8 mouse cellular contexts compared by ENCODE assay signal in the genomic region with DNA sequence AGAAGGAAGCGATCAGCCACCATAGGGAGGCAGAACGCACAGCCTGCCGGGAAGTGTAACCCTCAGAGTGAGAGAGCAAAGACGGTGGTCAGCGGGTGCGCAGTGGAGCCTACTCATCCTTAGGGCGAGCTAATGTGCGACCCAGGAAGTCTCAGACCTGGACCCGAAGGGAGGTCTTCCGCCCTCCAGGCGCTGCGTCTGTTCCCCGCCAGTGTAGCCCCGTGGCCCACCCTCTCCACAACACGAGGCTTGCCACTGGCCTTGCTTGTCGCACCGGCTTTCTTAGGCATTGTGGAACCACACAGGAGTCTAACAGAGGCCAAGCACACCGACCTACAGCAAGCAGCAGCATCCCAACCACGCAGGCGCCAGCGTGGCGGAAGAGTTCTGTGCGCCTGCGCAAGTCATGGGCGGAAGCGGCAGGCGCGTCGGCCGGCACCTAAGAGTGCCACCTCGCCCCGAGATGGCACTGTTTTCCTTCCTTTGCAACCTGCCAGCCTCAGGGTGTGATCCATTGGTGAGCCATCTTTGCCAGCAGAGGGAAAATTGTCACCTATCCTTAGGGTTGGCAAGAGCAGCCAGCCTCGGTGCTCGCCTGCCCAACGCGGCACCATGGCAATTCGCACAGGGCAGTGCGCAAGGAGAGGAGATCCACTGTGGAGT. TPM values are rescaled to one million over a fixed set of nuclear protein-coding genes. Genes with fewer than 3 reads are reported as not detected.
DNase-seq lines count a peak whose midpoint lies in the region; ATAC-seq and TF ChIP-seq lines count a peak whose summit lies in the region.

TSS of gene 3110040N11Rik (minus strand) at position 384 of the 663 bp plus-strand sequence.

- H3K4me3 ChIP-seq in C2C12 (ENCODE audit: insufficient read depth, poor library complexity, severe bottlenecking) (peak within 1 kb of the TSS; percentile 34), myocyte (peak within 1 kb of the TSS; percentile 68)
- H3K4me3 ChIP-seq in erythroblast, embryonic 14.5 days (replicated peaks): peak within 1 kb of the TSS; percentile 90
- H3K4me3 ChIP-seq in heart, embryonic 11.5 days (ENCODE audit: low read depth, low read length): peak within 1 kb of the TSS; percentile 71
- peak within 1 kb of the TSS; percentile 75 for H3K4me3 ChIP-seq in kidney, embryonic 16.5 days (ENCODE audit: low read length)
- peak within 1 kb of the TSS; percentile 94 for H3K4me3 ChIP-seq in liver, adult 2 months (ENCODE audit: insufficient read depth, low read depth, low read length)

- H3K9me3 ChIP-seq in erythroblast, embryonic 14.5 days (ENCODE audit: control insufficient read depth, low read length): no peaks in the 10 kb centered on the region
- H3K9me3 ChIP-seq in heart, embryonic 11.5 days (replicated peaks; ENCODE audit: control insufficient read depth, low read length): no peaks in the 10 kb centered on the region
- H3K9me3 ChIP-seq in kidney, embryonic 16.5 days (ENCODE audit: low read length): no peaks in the 10 kb centered on the region

- H3K36me3 ChIP-seq in C2C12 (ENCODE audit: control insufficient read depth, insufficient read depth): peaks cover 7% of the 10 kb centered on the region
- peaks cover 34% of the 10 kb centered on the region for H3K36me3 ChIP-seq in erythroblast, embryonic 14.5 days (ENCODE audit: control insufficient read depth)
- peaks cover 2% of the 10 kb centered on the region; the same call in 1 of the 2 replicates for H3K36me3 ChIP-seq in heart, embryonic 11.5 days (ENCODE audit: control insufficient read depth, insufficient read depth, low read length)
- H3K36me3 ChIP-seq in kidney, embryonic 16.5 days (ENCODE audit: insufficient read depth, low read length): peaks cover 27% of the 10 kb centered on the region; the same call in 1 of the 2 replicates
- H3K36me3 ChIP-seq in liver, adult 2 months (ENCODE audit: control insufficient read depth, insufficient read depth, low read length): peaks cover 10% of the 10 kb centered on the region; the same call in 1 of the 2 replicates
- peaks cover 14% of the 10 kb centered on the region for H3K36me3 ChIP-seq in myocyte (ENCODE audit: control insufficient read depth, insufficient read depth)
- peaks cover 14% of the 10 kb centered on the region; the same call in 1 of the 2 replicates for H3K36me3 ChIP-seq in splenic B cell, adult 2 months (ENCODE audit: control insufficient read depth, insufficient read depth, low read length, poor library complexity, severe bottlenecking)

- ATAC-seq in heart, embryonic 11.5 days (replicated peaks; ENCODE audit: insufficient number of reproducible peaks, low FRiP score, low TSS enrichment): peak; percentile 91
- peak; percentile 96 for ATAC-seq in kidney, embryonic 16.5 days (ENCODE audit: low FRiP score, low TSS enrichment)

- under 1% methylated on average over 38 of the region's 38 CpGs for WGBS in heart, embryonic 11.5 days (ENCODE audit: insufficient replicate concordance)
- WGBS in kidney, embryonic 16.5 days: under 1% methylated on average over 38 of the region's 38 CpGs
- under 1% methylated on average over 38 of the region's 38 CpGs for WGBS in liver, adult 2 months

- TF ChIP-seq POLR2A in brain, embryonic 14.5 days (IDR thresholded peaks at IDR 0.05; ENCODE audit: borderline replicate concordance, extremely low read depth, insufficient read depth, insufficient read length, poor library complexity, severe bottlenecking): peak; percentile 70; the same call in 1 of the 2 replicates
- peak; percentile 69; the same call in 1 of the 2 replicates for TF ChIP-seq POLR2A in liver, adult 2 months (IDR thresholded peaks at IDR 0.05; ENCODE audit: extremely low read depth, insufficient read depth, low read length)
- peak; percentile 97 for TF ChIP-seq POLR2A in myocyte (IDR thresholded peaks at IDR 0.05; ENCODE audit: insufficient read length, low read depth)

- no peaks in the 10 kb centered on the region for H3K79me3 ChIP-seq in C2C12 (ENCODE audit: low read depth)

- H3K27me3 ChIP-seq in C2C12 (ENCODE audit: control insufficient read depth, insufficient read depth, insufficient read length) (no peaks in the 10 kb centered on the region), myocyte (ENCODE audit: control insufficient read depth, insufficient read depth, insufficient read length) (no peaks in the 10 kb centered on the region)
- H3K27me3 ChIP-seq in erythroblast, embryonic 14.5 days (ENCODE audit: control insufficient read depth): no peaks in the 10 kb centered on the region
- no peaks in the 10 kb centered on the region for H3K27me3 ChIP-seq in heart, embryonic 11.5 days (ENCODE audit: control insufficient read depth, insufficient read depth, low read length)
- H3K27me3 ChIP-seq in kidney, embryonic 16.5 days (ENCODE audit: insufficient read depth, low read length): no peaks in the 10 kb centered on the region
- H3K27me3 ChIP-seq in liver, adult 2 months (ENCODE audit: control insufficient read depth, insufficient read depth, low read length): no peaks in the 10 kb centered on the region
- H3K27me3 ChIP-seq in splenic B cell, adult 2 months (ENCODE audit: control insufficient read depth, insufficient read depth, low read length, poor library complexity, severe bottlenecking): no peaks in the 10 kb centered on the region

- H3K79me2 ChIP-seq in C2C12 (ENCODE audit: control insufficient read depth, insufficient read depth) (no peaks in the 10 kb centered on the region), myocyte (ENCODE audit: control insufficient read depth, insufficient read depth) (no peaks in the 10 kb centered on the region)
- H3K79me2 ChIP-seq in liver, adult 2 months (ENCODE audit: control insufficient read depth, insufficient read depth, low read length): no peaks in the 10 kb centered on the region

- TF ChIP-seq CTCF in C2C12 (IDR thresholded peaks at IDR 0.05; ENCODE audit: control insufficient read depth, insufficient read depth, insufficient read length): peak; percentile 71
- peak; percentile 50 for TF ChIP-seq CTCF in brain, embryonic 14.5 days (IDR thresholded peaks at IDR 0.05; ENCODE audit: borderline replicate concordance, extremely low read depth, insufficient read depth, insufficient read length)
- TF ChIP-seq CTCF in liver, adult 2 months (IDR thresholded peaks at IDR 0.05; ENCODE audit: low read depth, low read length): peak; percentile 68

- peak within 1 kb of the TSS; percentile 88 for H3K4me2 ChIP-seq in heart, embryonic 11.5 days
- peak within 1 kb of the TSS; percentile 83 for H3K4me2 ChIP-seq in kidney, embryonic 16.5 days (replicated peaks; ENCODE audit: low read depth, low read length)
- peak within 1 kb of the TSS; percentile 77 for H3K4me2 ChIP-seq in myocyte (ENCODE audit: low read depth)

- peak within 1 kb of the TSS; percentile 98 for H3K27ac ChIP-seq in heart, embryonic 11.5 days (ENCODE audit: low read depth, low read length)
- H3K27ac ChIP-seq in kidney, embryonic 16.5 days (ENCODE audit: low read length): peak within 1 kb of the TSS; percentile 99
- H3K27ac ChIP-seq in liver, adult 2 months (replicated peaks; ENCODE audit: insufficient read depth, low read depth, low read length): peak within 1 kb of the TSS; percentile 73

- H3ac ChIP-seq in C2C12 (ENCODE audit: control insufficient read depth, insufficient read length, low read depth): peak within 1 kb of the TSS; percentile 83
- H3ac ChIP-seq in myocyte (ENCODE audit: control insufficient read depth, insufficient read length): peak within 1 kb of the TSS; percentile 78

- H3K4me1 ChIP-seq in erythroblast, embryonic 14.5 days (ENCODE audit: control insufficient read depth): peaks cover 21% of the 10 kb centered on the region
- peaks cover 10% of the 10 kb centered on the region; the same call in 1 of the 2 replicates for H3K4me1 ChIP-seq in heart, embryonic 11.5 days (ENCODE audit: control insufficient read depth, insufficient read depth, low read length)
- peaks cover 12% of the 10 kb centered on the region for H3K4me1 ChIP-seq in kidney, embryonic 16.5 days (ENCODE audit: insufficient read depth, low read length)
- H3K4me1 ChIP-seq in liver, adult 2 months (ENCODE audit: control insufficient read depth, insufficient read depth, low read length): peaks cover 2% of the 10 kb centered on the region

- DNase-seq in brain, embryonic 14.5 days (ENCODE audit: low read depth): peak; percentile 98
- peak; percentile 78 for DNase-seq in liver, adult 2 months (ENCODE audit: extremely low read depth, low read depth, low spot score)
- DNase-seq in splenic B cell, adult 2 months (ENCODE audit: low read depth, low spot score): peak; percentile 95

- H3K9ac ChIP-seq in heart, embryonic 11.5 days (ENCODE audit: low read depth, low read length): peak within 1 kb of the TSS; percentile 83
- peak within 1 kb of the TSS; percentile 90 for H3K9ac ChIP-seq in kidney, embryonic 16.5 days (replicated peaks; ENCODE audit: low read length)
- H3K9ac ChIP-seq in liver, adult 2 months (ENCODE audit: low read depth, low read length): peak within 1 kb of the TSS; percentile 86

TF ChIP-seq in C2C12, 6 proteins besides CTCF, POLR2A, EP300 and RAD21:
- no peak for TF ChIP-seq CEBPB (IDR thresholded peaks at IDR 0.05; ENCODE audit: low read depth)
- no peak for TF ChIP-seq USF1 (IDR thresholded peaks at IDR 0.05; ENCODE audit: low read depth)

TF ChIP-seq in myocyte, 11 proteins besides CTCF, POLR2A, EP300 and RAD21:
- TF ChIP-seq E2F4 (IDR thresholded peaks at IDR 0.05; ENCODE audit: insufficient read depth) (no peak), SRF (IDR thresholded peaks at IDR 0.05; ENCODE audit: control insufficient read depth, insufficient read length, low read depth) (peak; percentile 22), MAX (IDR thresholded peaks at IDR 0.05; ENCODE audit: low read depth) (no peak), POLR2AphosphoS2 (IDR thresholded peaks at IDR 0.05; ENCODE audit: insufficient read length, low read depth) (peak; percentile 98), MYOD1 (IDR thresholded peaks at IDR 0.05; ENCODE audit: control insufficient read depth in 1 of 3, insufficient read length in 2 of 3, low read depth in 2 of 3) (peak in 1 of 3 experiments; percentile 57)

RNA-seq across cellular contexts. Expression of gene 3110040N11Rik, which starts in this region (rescaled TPM):
- 34.3 TPM for polyA plus RNA-seq in C2C12 (2012; fragmentation: generic; extraction: Trizol)
- 38.1 and 50.0 TPM in 2 replicates for polyA plus RNA-seq in brain, embryonic 14.5 days (2012; rRNA removed)
- polyA plus RNA-seq in erythroblast, embryonic 14.5 days (2012): 0.50 and 1.6 TPM in 2 replicates
- 40.5 and 42.0 TPM in 2 replicates for polyA plus RNA-seq in heart, embryonic 11.5 days (2014; fragmentation: Nextera tagmentation; extraction: Ambion mirVana)
- polyA plus RNA-seq in kidney, embryonic 16.5 days (2015; fragmentation: Nextera tagmentation; extraction: Ambion mirVana): 47.4 and 51.8 TPM in 2 replicates
- 27.8 and 36.3 TPM in 2 replicates for total RNA-seq in liver, adult 2 months (2014; rRNA removed)
- 23.0 and 26.4 TPM in 2 replicates for polyA plus RNA-seq in liver, adult 2 months (2012; rRNA removed)
- 28.6 TPM for polyA plus RNA-seq in myocyte (2012; fragmentation: generic; extraction: Trizol)

Comparison
In these comparisons a context has a peak if more than half of its experiments do, and no peak if none do; other contexts are left out.
1. Peak in every context shown above with its lines: DNase-seq, ATAC-seq, H3K4me3 ChIP-seq and H3K27ac ChIP-seq.
2. H3K4me3 ChIP-seq: peak in every context shown above with its lines; median percentile 94 in liver, adult 2 months; 90 in erythroblast, embryonic 14.5 days; 75 in kidney, embryonic 16.5 days; 71 in heart, embryonic 11.5 days; 68 in myocyte; 34 in C2C12.